Mouse (Mus musculus): ENCODE measurements around the gene Lmx1b. TPM values are rescaled to one million over a fixed set of nuclear protein-coding genes. Genes with fewer than 3 reads are reported as not detected.

Lmx1b gene
- total and polyA plus RNA-seq, 3 experiments = not detected

DNA sequence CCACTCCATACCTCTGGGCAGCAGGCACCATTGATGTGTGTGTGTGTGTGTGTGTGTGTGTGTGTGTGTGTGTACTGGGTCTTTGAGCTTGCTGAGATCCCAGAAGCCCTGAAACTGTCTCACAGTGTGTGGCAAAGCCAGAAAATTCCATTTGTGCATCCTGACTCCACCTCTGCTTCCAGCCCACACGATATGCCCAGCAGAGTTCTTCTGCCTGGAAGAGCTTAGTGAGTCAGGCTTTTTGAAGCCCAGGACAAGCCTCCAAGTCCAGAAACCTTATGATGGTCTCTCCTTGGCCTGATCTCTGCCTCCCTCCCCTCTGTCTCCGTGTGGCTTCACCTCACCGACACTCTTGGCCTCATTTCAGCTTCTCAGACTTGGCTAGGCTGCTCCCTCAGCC is 9.1 kb upstream of the Lmx1b start:
- H3K4me3 ChIP-seq (replicated peaks in 1 of 3; ENCODE audit: low read depth in 2 of 3, low read length in 2 of 3, poor library complexity in 1 of 3) = no peak overlapping the region
- no peak overlapping the region for H3K9ac ChIP-seq (ENCODE audit: insufficient read depth, low read depth)
- H3K4me1 ChIP-seq (ENCODE audit: control insufficient read depth in 1 of 2, insufficient read depth in 2 of 2) = peaks cover 0 to 7% of the 10 kb centered on the region in 2 experiments; a peak in 2 of 4 replicates
- H3K27me3 ChIP-seq (replicated peaks) = peaks cover 64% of the 10 kb centered on the region
- no peak overlapping the region for H3K27ac ChIP-seq (ENCODE audit: insufficient read depth, low read depth)
- no peaks in the 10 kb centered on the region for H3K36me3 ChIP-seq (replicated peaks in 1 of 2; ENCODE audit: control insufficient read depth in 1 of 2, insufficient read depth in 1 of 2, low read length in 1 of 2)
- TF ChIP-seq E2F4 (IDR thresholded peaks at IDR 0.05; ENCODE audit: insufficient replicate concordance, low read depth, low read length) (no peak), GABPA (IDR thresholded peaks at IDR 0.05; ENCODE audit: insufficient replicate concordance, low read depth, low read length) (no peak), ZKSCAN1 (IDR thresholded peaks at IDR 0.05; ENCODE audit: borderline replicate concordance, low read depth, low read length) (no peak), MAZ (IDR thresholded peaks at IDR 0.05; ENCODE audit: low read depth, low read length) (no peak), EP300 (IDR thresholded peaks at IDR 0.05; ENCODE audit: low read length) (no peak), HCFC1 (IDR thresholded peaks at IDR 0.05; ENCODE audit: low read depth, low read length) (no peak), IRF4 (IDR thresholded peaks at IDR 0.05; ENCODE audit: low read depth, low read length) (no peak), CHD1 (IDR thresholded peaks at IDR 0.05; ENCODE audit: low read depth, low read length) (no peak), TCF12 (IDR thresholded peaks at IDR 0.05; ENCODE audit: low read depth, low read length) (no peak), BHLHE40 (IDR thresholded peaks at IDR 0.05; ENCODE audit: low read depth, low read length) (no peak), ZNF384 (IDR thresholded peaks at IDR 0.05; ENCODE audit: low read depth, low read length) (no peak), NRF1 (IDR thresholded peaks at IDR 0.05; ENCODE audit: low read depth, low read length) (no peak), SIN3A (IDR thresholded peaks at IDR 0.05; ENCODE audit: low read length) (no peak), RAD21 (IDR thresholded peaks at IDR 0.05; ENCODE audit: low read depth, low read length) (no peak), USF2 (conservative IDR thresholded peaks at IDR 0.05; ENCODE audit: low read depth, low read length) (no peak), MAX (IDR thresholded peaks at IDR 0.05; ENCODE audit: low read length) (no peak), MAFK (IDR thresholded peaks at IDR 0.05; ENCODE audit: insufficient replicate concordance, low read length) (no peak)
- H3K4me2 ChIP-seq (ENCODE audit: insufficient read depth, low read depth, poor library complexity, severe bottlenecking) = no peak overlapping the region
- H3K9me3 ChIP-seq (replicated peaks; ENCODE audit: low read length) = no peaks in the 10 kb centered on the region
- DNase-seq (ENCODE audit: extremely low read depth) = no peak
- in situ Hi-C loops (cut with MboI; ENCODE audit: low pct_ligation_motif_present, low pct_unique_long_range_greater_than_20kb, low sequenced_read_pairs) = no loop called here
- no peaks in the 10 kb centered on the region for H3K79me2 ChIP-seq (replicated peaks; ENCODE audit: control insufficient read depth, extremely low read depth, insufficient read depth, poor library complexity, severe bottlenecking)
- dilution Hi-C loops (cut with MboI; ENCODE audit: extremely low pct_ligation_motif_present, extremely low pct_unique_long_range_greater_than_20kb, low sequenced_read_pairs) = no loop called here

GRCm38 (mm10) chr2:33648894-33649293 is 8.6 kb upstream of the Lmx1b start:
- H3K27ac ChIP-seq (ENCODE audit: insufficient read depth, low read depth) = no peak overlapping the region
- peaks cover 0 to 7% of the 10 kb centered on the region in 2 experiments; a peak in 2 of 4 replicates for H3K4me1 ChIP-seq (ENCODE audit: control insufficient read depth in 1 of 2, insufficient read depth in 2 of 2)
- H3K79me2 ChIP-seq (replicated peaks; ENCODE audit: control insufficient read depth, extremely low read depth, insufficient read depth, poor library complexity, severe bottlenecking) = no peaks in the 10 kb centered on the region
- no peaks in the 10 kb centered on the region for H3K9me3 ChIP-seq (replicated peaks; ENCODE audit: low read length)
- H3K36me3 ChIP-seq (replicated peaks in 1 of 2; ENCODE audit: control insufficient read depth in 1 of 2, insufficient read depth in 1 of 2, low read length in 1 of 2) = no peaks in the 10 kb centered on the region
- no peak for DNase-seq (ENCODE audit: extremely low read depth)
- in situ Hi-C loops (cut with MboI; ENCODE audit: low pct_ligation_motif_present, low pct_unique_long_range_greater_than_20kb, low sequenced_read_pairs) (no loop called here), dilution Hi-C loops (cut with MboI; ENCODE audit: extremely low pct_ligation_motif_present, extremely low pct_unique_long_range_greater_than_20kb, low sequenced_read_pairs) (no loop called here)
- TF ChIP-seq RAD21 (IDR thresholded peaks at IDR 0.05; ENCODE audit: low read depth, low read length) (no peak), BHLHE40 (IDR thresholded peaks at IDR 0.05; ENCODE audit: low read depth, low read length) (no peak), TCF12 (IDR thresholded peaks at IDR 0.05; ENCODE audit: low read depth, low read length) (no peak), JUND (conservative IDR thresholded peaks at IDR 0.05; ENCODE audit: low read depth, low read length) (no peak), CHD1 (IDR thresholded peaks at IDR 0.05; ENCODE audit: low read depth, low read length) (no peak), USF2 (conservative IDR thresholded peaks at IDR 0.05; ENCODE audit: low read depth, low read length) (no peak), IRF4 (IDR thresholded peaks at IDR 0.05; ENCODE audit: low read depth, low read length) (no peak), JUN (IDR thresholded peaks at IDR 0.05; ENCODE audit: insufficient read depth, low read depth, low read length) (no peak), USF1 (IDR thresholded peaks at IDR 0.05; ENCODE audit: low read depth, low read length) (no peak), NRF1 (IDR thresholded peaks at IDR 0.05; ENCODE audit: low read depth, low read length) (no peak)
- no peak overlapping the region for H3K4me2 ChIP-seq (ENCODE audit: insufficient read depth, low read depth, poor library complexity, severe bottlenecking)
- no peak overlapping the region for H3K4me3 ChIP-seq (replicated peaks in 1 of 3; ENCODE audit: low read depth in 2 of 3, low read length in 2 of 3, poor library complexity in 1 of 3)
- H3K9ac ChIP-seq (ENCODE audit: insufficient read depth, low read depth) = no peak overlapping the region
- peaks cover 68% of the 10 kb centered on the region for H3K27me3 ChIP-seq (replicated peaks)
